Mouse (Mus musculus) liver, embryonic 14.5 days (tissue): Measurements from ENCODE around the gene Olig1.

Experiments
- CTCF ChIP-seq: IDR thresholded peaks from 2 replicates; pipeline ENCODE4 v1.5.1; 2016; ENCODE audit warnings: antibody characterized with exemption, low read depth, control low read depth
- EP300 ChIP-seq: IDR thresholded peaks from 2 replicates; pipeline ENCODE4 v1.6.1; 2016; ENCODE audit warnings: antibody characterized with exemption, low read depth

DNA sequence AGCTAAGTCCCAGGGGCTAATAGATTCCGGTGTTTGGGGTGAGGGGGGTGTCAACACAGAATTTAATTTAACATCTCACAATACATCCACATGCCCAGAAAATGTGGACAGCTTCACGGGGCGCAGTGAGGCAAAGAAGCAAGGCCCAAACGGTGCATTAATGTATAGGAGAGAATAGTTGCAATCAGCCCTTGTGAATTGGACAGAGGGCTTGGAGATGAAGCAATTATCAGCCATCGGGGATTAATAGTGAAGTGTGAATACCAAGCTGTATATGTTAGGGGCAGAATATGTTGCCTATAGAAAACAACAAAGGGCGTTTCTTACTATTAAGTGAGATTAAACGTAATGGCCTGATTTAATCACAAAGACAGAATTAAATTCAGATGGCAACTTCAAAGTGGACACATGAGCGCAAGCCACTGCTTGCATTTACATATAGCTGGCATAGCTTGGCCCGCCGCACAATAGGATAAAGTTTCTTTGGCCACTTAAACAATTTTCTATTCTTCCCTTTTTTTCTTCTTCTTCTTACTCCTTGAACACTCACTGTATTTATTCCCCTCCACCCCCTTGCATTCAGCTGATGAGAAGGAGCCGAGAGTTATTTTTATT lies 23.3 kb downstream of the Olig1 start:
- TF ChIP-seq CTCF, result no peak
- TF ChIP-seq EP300, result no peak
